Comparison of ENCODE assay signal across 17 mouse cellular contexts in genomic region chr6:119408582-119408981, GRCm38 (mm10). TPM values are rescaled to one million over a fixed set of nuclear protein-coding genes. Genes with fewer than 3 reads are reported as not detected.
DNase-seq lines count a peak whose midpoint lies in the region; ATAC-seq and TF ChIP-seq lines count a peak whose summit lies in the region.
"Had no signal": no experiment of that assay in that cellular context is flagged by ENCODE, and none has a peak within 500 bp of the region (broad histone marks: within the 10 kb centered on the region; RNA-seq: fewer than 3 reads in every experiment).

No protein-coding gene starts in this region.

- ATAC-seq in megakaryocyte, adult 5-6 weeks (ENCODE audit: poor library complexity, severe bottlenecking) = peak; percentile 84
- ATAC-seq in kidney, embryonic 16.5 days (ENCODE audit: low FRiP score, low TSS enrichment) = no peak
- ATAC-seq: lung, postnatal 0 days had no signal

- no peaks in the 10 kb centered on the region for H3K27me3 ChIP-seq in liver, adult 2 months (ENCODE audit: control insufficient read depth, insufficient read depth, low read length)
- no peaks in the 10 kb centered on the region for H3K27me3 ChIP-seq in kidney, embryonic 16.5 days (ENCODE audit: insufficient read depth, low read length)
- H3K27me3 ChIP-seq: heart, embryonic 13.5 days; midbrain, embryonic 12.5 days had no signal

- H3K4me3 ChIP-seq in liver, adult 2 months (ENCODE audit: insufficient read depth, low read depth, low read length) = no peak overlapping the region
- H3K4me3 ChIP-seq in bone marrow, adult 2 months (replicated peaks; ENCODE audit: control insufficient read depth, low read depth, low read length) = no peak overlapping the region
- H3K4me3 ChIP-seq in kidney, embryonic 16.5 days (ENCODE audit: low read length) = no peak overlapping the region
- H3K4me3 ChIP-seq: forebrain, embryonic 10.5 days; heart, embryonic 13.5 days; midbrain, embryonic 12.5 days had no signal

- peaks cover 49% of the 10 kb centered on the region for H3K4me1 ChIP-seq in liver, adult 2 months (ENCODE audit: control insufficient read depth, insufficient read depth, low read length)
- H3K4me1 ChIP-seq in bone marrow, adult 2 months (ENCODE audit: control insufficient read depth, insufficient read depth, low read length) = no peaks in the 10 kb centered on the region; the same call in none of the 2 replicates
- H3K4me1 ChIP-seq in kidney, embryonic 16.5 days (ENCODE audit: insufficient read depth, low read length) = peaks cover 10% of the 10 kb centered on the region; the same call in 1 of the 2 replicates
- H3K4me1 ChIP-seq: midbrain, embryonic 12.5 days had no signal

- peak overlapping the region; percentile 97 for H3K27ac ChIP-seq in liver, adult 2 months (replicated peaks; ENCODE audit: insufficient read depth, low read depth, low read length)
- H3K27ac ChIP-seq in bone marrow, adult 2 months (ENCODE audit: control insufficient read depth, insufficient read depth, low read depth, low read length, poor library complexity) = peak overlapping the region; percentile 16; the same call in 1 of the 2 replicates
- no peak overlapping the region for H3K27ac ChIP-seq in kidney, embryonic 16.5 days (ENCODE audit: low read length)
- H3K27ac ChIP-seq: forebrain, embryonic 10.5 days; midbrain, embryonic 12.5 days had no signal

- peak overlapping the region; percentile 40 for H3K9ac ChIP-seq in liver, adult 2 months (ENCODE audit: low read depth, low read length)
- H3K9ac ChIP-seq in kidney, embryonic 16.5 days (replicated peaks; ENCODE audit: low read length) = no peak overlapping the region
- H3K9ac ChIP-seq: heart, embryonic 13.5 days; midbrain, embryonic 12.5 days had no signal

- H3K36me3 ChIP-seq in liver, adult 2 months (ENCODE audit: control insufficient read depth, insufficient read depth, low read length) = peaks cover 31% of the 10 kb centered on the region
- no peaks in the 10 kb centered on the region for H3K36me3 ChIP-seq in kidney, embryonic 16.5 days (ENCODE audit: insufficient read depth, low read length)
- H3K36me3 ChIP-seq: forebrain, embryonic 10.5 days; heart, embryonic 13.5 days; midbrain, embryonic 12.5 days had no signal

- H3K79me2 ChIP-seq in liver, adult 2 months (ENCODE audit: control insufficient read depth, insufficient read depth, low read length) = peaks cover 3% of the 10 kb centered on the region

- TF ChIP-seq POLR2A in liver, adult 2 months (IDR thresholded peaks at IDR 0.05; ENCODE audit: extremely low read depth, insufficient read depth, low read length) = no peak
- no peak for TF ChIP-seq POLR2A in bone marrow, adult 2 months (IDR thresholded peaks at IDR 0.05; ENCODE audit: borderline replicate concordance, control insufficient read depth, low read depth, low read length)

- DNase-seq in liver, adult 2 months (ENCODE audit: extremely low read depth, low read depth, low spot score) = peak; percentile 41
- no peak for DNase-seq in liver
- peak; percentile 28 for DNase-seq in thymus, postnatal 14 days
- DNase-seq in cerebellum, postnatal 10 days = no peak
- no peak for DNase-seq in adrenal gland, postnatal 25 days
- DNase-seq: cerebellum, adult 11-12 months; gastrocnemius, postnatal 25 days; kidney, adult 11 months; kidney, postnatal 4 days had no signal

- TF ChIP-seq CTCF in liver, adult 2 months (IDR thresholded peaks at IDR 0.05; ENCODE audit: low read depth, low read length) = no peak
- TF ChIP-seq CTCF in bone marrow, adult 2 months (IDR thresholded peaks at IDR 0.05; ENCODE audit: control insufficient read depth, insufficient read depth, low read length) = no peak

- no peaks in the 10 kb centered on the region for H3K9me3 ChIP-seq in kidney, embryonic 16.5 days (ENCODE audit: low read length)
- H3K9me3 ChIP-seq: forebrain, embryonic 10.5 days; heart, embryonic 13.5 days; midbrain, embryonic 12.5 days had no signal

- no peak overlapping the region for H3K4me2 ChIP-seq in kidney, embryonic 16.5 days (replicated peaks; ENCODE audit: low read depth, low read length)
- H3K4me2 ChIP-seq: heart, embryonic 13.5 days; liver, embryonic 11.5 days; midbrain, embryonic 12.5 days had no signal

- 73% methylated on average over 9 of the region's 9 CpGs for WGBS in liver, adult 2 months
- 6% methylated on average over 9 of the region's 9 CpGs for WGBS in bone marrow, adult 2 months
- WGBS in kidney, embryonic 16.5 days = 85% methylated on average over 9 of the region's 9 CpGs

RNA-seq across cellular contexts. Expression of gene Adipor2, which starts 8.9 kb away (rescaled TPM):
- 252 and 306 TPM in 2 replicates for total RNA-seq in liver, adult 2 months (2014; rRNA removed)
- polyA plus RNA-seq in liver, adult 2 months (2012; rRNA removed) = 212 and 246 TPM in 2 replicates
- polyA plus RNA-seq in bone marrow, adult 2 months (2011; ENCODE audit: insufficient read depth, insufficient read length, low replicate concordance, missing spikeins) = 21.1 and 30.2 TPM in 2 replicates
- total RNA-seq in megakaryocyte, adult 5-6 weeks (2015) = 64.1 and 69.9 TPM in 2 replicates
- total RNA-seq in megakaryocyte, adult 5-6 weeks (2017) = 94.1 and 98.6 TPM in 2 replicates
- 45.2 and 45.4 TPM in 2 replicates for polyA plus RNA-seq in kidney, embryonic 16.5 days (2015; fragmentation: Nextera tagmentation; extraction: Ambion mirVana)
- total RNA-seq in adrenal gland, postnatal 25 days (2021) = 139 and 144 TPM in 2 replicates

Comparison
In these comparisons a context has a peak if more than half of its experiments do, and no peak if none do; other contexts are left out.
1. DNase-seq: peak in liver, adult 2 months (single experiment) and thymus, postnatal 14 days (single experiment); none in liver (single experiment), cerebellum, postnatal 10 days (0 of 2) and adrenal gland, postnatal 25 days (single experiment).